Mouse (Mus musculus): ENCODE measurements around the gene Arl15.

Arl15 gene

DNA sequence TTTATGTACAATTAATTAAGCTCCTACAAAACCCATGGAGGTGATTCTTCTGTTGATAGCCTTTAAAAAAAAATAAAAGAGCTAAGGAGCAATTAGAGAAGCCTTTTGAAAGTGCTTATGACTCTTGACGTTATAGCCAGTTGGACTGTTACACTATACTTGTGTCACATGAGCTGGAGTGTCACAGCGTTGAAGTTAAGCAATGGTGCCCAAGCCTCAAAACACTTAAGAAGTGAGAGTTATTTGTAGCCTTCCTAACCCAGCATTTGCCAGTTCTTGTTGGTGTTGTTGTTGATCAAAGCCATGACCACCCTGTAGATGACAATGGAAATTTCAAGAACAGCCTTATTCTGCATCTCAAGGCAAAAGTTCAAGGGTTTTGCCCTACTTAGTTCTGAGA is 198.8 kb downstream of the Arl15 start:
- no peak for TF ChIP-seq GATA4 (IDR thresholded peaks at IDR 0.05; ENCODE audit: insufficient replicate concordance, low read length)

GRCm38 (mm10) chr13:113994586-113994985 is 200.3 kb downstream of the Arl15 start:
- TF ChIP-seq GATA4 (IDR thresholded peaks at IDR 0.05; ENCODE audit: insufficient replicate concordance, low read length), result no peak

- no peak for TF ChIP-seq GATA4 (IDR thresholded peaks at IDR 0.05; ENCODE audit: insufficient replicate concordance, low read length)
These were observed 201.4 kb downstream of the Arl15 start for GRCm38 (mm10) chr13:113995490-113996236.

DNA sequence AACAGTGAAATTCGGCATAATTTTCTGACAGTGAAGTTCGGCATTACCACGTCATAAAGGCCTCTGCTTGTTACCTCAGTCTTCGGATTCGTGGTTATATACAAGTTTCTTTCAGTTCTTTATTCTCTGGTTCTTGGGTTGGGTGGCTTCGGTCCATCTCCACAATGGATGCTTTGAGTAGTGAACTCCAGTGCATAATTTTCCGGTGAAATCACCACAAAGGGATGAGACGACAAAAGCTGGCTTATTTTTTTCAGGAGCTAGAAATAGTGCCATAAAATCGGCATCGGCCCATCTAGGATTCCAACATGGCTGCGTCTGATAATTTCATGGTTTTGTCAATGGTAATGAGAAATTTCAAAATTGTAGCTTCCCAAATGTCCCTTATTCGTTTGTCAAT is 204.5 kb downstream of the Arl15 start:
- TF ChIP-seq GATA4 (IDR thresholded peaks at IDR 0.05; ENCODE audit: insufficient replicate concordance, low read length), result no peak

DNA sequence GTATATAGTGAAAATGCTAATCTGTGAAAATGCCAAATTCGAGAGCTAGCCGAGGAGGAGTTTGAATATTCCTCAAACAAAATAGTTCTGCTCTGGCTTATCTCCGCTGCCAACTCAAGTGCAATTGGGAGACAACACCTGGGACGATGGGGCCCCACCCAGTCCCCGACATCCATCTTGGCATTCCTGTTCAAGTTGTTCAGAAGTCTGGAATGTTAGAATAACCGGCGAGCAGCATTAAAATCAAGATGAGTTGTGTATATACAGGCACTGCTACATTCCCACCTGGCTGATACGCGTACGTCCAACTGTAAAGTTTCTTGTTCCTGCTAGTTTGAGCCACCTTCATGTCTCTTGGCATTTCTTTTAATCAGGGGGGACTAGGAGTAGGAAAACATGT is 209.2 kb downstream of the Arl15 start:
- TF ChIP-seq GATA4 (IDR thresholded peaks at IDR 0.05; ENCODE audit: insufficient replicate concordance, low read length), result no peak

DNA sequence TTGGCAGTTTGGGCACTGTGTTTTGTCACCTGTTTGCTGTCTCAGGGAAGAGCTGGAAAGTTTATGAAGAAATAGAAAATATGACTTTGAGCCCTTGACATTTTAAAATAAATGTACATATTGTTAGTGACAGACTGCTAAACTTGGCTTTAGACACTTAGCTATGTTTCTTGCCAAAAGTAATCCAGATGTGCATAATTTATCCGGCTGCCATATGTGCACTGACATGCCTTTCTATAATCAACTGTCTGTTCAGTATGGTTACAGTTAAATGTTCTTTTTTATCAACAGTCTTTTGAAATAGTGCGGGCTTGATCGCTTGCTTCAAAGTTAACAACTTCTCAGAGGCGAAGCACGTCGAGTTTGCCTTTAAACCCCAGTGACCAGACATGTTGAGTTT is 209.9 kb downstream of the Arl15 start:
- no peak for TF ChIP-seq GATA4 (IDR thresholded peaks at IDR 0.05; ENCODE audit: insufficient replicate concordance, low read length)

- TF ChIP-seq GATA4 (IDR thresholded peaks at IDR 0.05; ENCODE audit: insufficient replicate concordance, low read length), result no peak
These were observed 215.5 kb downstream of the Arl15 start for GRCm38 (mm10) chr13:114009786-114010185.

DNA sequence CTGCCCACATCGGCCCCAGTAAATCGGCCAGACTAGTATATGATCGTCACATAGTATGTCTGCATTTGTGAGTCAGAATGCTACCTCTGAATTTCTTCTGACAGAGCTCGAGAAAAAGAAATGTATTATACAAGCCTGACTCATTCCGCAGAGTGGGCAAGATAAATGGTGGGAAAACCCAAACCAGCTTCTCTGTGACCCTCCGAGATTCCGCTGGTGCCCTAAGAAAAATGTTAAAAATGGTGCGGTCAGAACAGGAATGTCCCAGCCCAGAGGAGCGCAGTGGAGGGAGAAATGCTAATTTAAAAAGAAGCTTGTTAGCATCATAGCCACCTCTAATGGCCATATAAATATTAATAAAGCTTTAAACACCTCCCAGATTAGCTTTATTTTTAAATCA is 216.2 kb downstream of the Arl15 start:
- TF ChIP-seq GATA4 (IDR thresholded peaks at IDR 0.05; ENCODE audit: insufficient replicate concordance, low read length), result no peak

DNA sequence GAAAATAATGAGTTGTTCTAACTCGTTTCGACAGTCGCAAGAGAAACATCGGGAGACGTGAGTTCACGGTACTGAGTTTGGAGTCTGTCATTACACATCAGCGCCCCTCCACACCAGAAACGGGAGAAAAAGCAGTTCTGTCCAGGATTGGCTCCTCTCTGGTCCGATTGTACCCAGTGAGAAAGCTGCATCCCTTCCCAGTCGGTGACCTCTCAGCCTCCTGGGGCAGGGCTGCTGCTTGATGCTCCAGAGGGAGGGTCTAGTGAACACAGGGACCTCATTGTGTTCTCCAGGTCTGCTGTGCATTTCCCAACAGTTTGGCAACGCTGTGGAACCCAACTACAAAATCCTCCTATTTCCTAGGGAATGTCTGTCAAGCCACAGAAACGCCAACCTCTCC is 216.7 kb downstream of the Arl15 start:
- TF ChIP-seq GATA4 (IDR thresholded peaks at IDR 0.05; ENCODE audit: insufficient replicate concordance, low read length), result no peak

- no peak for TF ChIP-seq GATA4 (IDR thresholded peaks at IDR 0.05; ENCODE audit: insufficient replicate concordance, low read length)
These were observed 223.6 kb downstream of the Arl15 start for GRCm38 (mm10) chr13:114017928-114018327.

DNA sequence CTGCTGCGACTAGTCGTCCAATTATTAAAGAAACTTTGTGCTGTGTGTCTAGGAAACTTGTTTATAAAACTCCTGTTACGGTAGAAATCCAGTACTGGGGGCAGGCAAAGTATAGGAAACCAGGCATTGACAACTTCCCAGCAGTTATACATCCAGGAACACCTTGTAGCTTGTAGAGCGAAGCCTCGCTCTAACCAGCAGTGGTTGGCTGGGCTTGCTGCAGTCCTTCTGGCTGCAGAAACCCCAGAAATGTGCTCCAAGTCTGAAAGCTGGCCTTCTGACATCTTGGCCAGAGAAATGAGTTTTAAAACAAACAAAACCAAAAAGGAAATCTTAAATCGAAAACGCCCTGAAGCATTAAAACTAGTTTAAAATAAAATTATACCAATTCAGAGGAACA is 229.2 kb downstream of the Arl15 start:
- TF ChIP-seq GATA4 (IDR thresholded peaks at IDR 0.05; ENCODE audit: insufficient replicate concordance, low read length), result no peak

- no peak for TF ChIP-seq GATA4 (IDR thresholded peaks at IDR 0.05; ENCODE audit: insufficient replicate concordance, low read length)
These were observed 232.0 kb downstream of the Arl15 start for GRCm38 (mm10) chr13:114026306-114026705.

- no peak for TF ChIP-seq GATA4 (IDR thresholded peaks at IDR 0.05; ENCODE audit: insufficient replicate concordance, low read length)
These were observed 232.4 kb downstream of the Arl15 start for GRCm38 (mm10) chr13:114026751-114027150.

GRCm38 (mm10) chr13:114048071-114048470 is 253.8 kb downstream of the Arl15 start:
- TF ChIP-seq GATA4 (IDR thresholded peaks at IDR 0.05; ENCODE audit: insufficient replicate concordance, low read length), result no peak

DNA sequence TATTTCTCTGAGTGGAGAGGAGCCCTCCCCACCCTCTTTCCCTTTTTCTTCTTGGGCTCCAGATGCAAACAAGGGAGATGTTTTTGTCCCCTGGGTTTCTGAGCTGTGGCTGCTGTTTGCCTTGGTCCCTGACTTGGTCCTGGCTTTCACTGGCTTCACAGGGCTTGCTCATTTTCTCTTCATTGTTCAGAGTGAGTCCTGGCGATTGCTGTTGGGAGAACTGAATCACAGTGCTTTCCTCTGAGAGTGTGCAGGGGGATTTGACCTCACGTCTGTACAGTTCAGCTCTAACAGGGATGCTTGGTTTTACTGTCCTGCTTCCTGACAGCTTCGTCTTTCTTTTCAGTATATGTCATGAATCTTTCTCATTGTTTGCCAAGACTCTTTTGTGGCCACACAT is 254.4 kb downstream of the Arl15 start:
- no peak for TF ChIP-seq GATA4 (IDR thresholded peaks at IDR 0.05; ENCODE audit: insufficient replicate concordance, low read length)

DNA sequence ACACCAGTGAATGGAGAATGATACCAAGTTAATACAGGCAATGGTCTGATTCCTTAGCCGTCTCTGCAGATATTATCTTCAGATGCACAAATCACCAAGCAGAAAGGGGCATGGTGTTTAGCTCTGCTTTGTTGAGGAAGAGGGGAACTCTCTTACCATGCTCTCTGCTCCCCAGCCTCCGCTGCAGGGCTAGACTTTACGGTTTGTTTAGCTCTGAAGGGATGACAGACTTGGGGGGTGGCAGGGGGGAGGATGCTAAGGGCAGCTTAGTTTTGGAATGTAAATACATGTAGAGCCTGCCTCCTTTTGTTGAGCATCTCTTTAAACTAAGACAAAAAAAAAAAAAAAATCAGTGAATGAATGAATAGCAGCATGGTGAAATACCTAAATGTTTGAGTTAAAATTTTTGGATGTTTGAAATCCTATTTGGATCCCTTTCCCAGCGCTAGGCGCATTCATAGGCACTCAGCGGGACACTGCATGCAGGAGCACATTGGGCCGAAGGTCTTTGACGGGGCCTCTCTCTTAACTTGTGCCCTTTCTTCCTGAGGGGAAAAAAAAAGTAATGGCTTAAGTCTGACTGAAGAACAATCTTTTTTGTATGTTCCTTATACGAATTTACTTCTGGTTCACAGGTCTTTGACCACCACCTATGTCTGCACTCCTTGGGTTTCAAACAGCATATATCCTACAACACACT is 257.0 kb downstream of the Arl15 start:
- TF ChIP-seq GATA4 (IDR thresholded peaks at IDR 0.05; ENCODE audit: insufficient replicate concordance, low read length), result no peak
